Mouse (Mus musculus) midbrain, embryonic 14.5 days (tissue): Measurements from ENCODE around the gene Vps9d1. TPM values are rescaled to one million over a fixed set of nuclear protein-coding genes. Genes with fewer than 3 reads are reported as not detected.
"Not testable (repeated sequence)": the region's sequence is repeated elsewhere in the genome, so short reads cannot be mapped to it uniquely, and the experiment has no call there.

Experiments used
- ATAC-seq: fragments of 200-750 bp; cut with Nextera tagmentation; 2 replicates; pipeline ENCODE4 v1.8.0; 2017; ENCODE audit warnings: moderate number of reproducible peaks, moderate library complexity; ENCODE audit not compliant: low FRiP score, low TSS enrichment
- DNase-seq: peaks from one replicate; pipeline ENCODE4 v3.0.0-alpha.2; 2015
- H3K27ac ChIP-seq: fragments of 300-500 bp; sonication (generic); replicated peaks from 2 replicates; pipeline ENCODE4 v1.5.1; 2014; ENCODE audit warnings: mild to moderate bottlenecking, low read depth, low read length, moderate library complexity
- H3K27me3 ChIP-seq: fragments of 300-500 bp; sonication (generic); 2 replicates; pipeline ENCODE4 v1.6.1; 2014; ENCODE audit warnings: low read length, control low read depth, mixed read lengths; ENCODE audit not compliant: control insufficient read depth, insufficient read depth
- H3K36me3 ChIP-seq: fragments of 300-500 bp; sonication (generic); 2 replicates; pipeline ENCODE4 v1.6.1; 2014; ENCODE audit warnings: low read length, control low read depth; ENCODE audit not compliant: control insufficient read depth, insufficient read depth
- H3K4me1 ChIP-seq: fragments of 300-500 bp; sonication (generic); 2 replicates; pipeline ENCODE4 v1.6.1; 2014; ENCODE audit warnings: mild to moderate bottlenecking, antibody characterized with exemption, low read length, control low read depth; ENCODE audit not compliant: control insufficient read depth, insufficient read depth
- H3K4me2 ChIP-seq: fragments of 300-500 bp; sonication (generic); 2 replicates; pipeline ENCODE4 v1.6.1; 2014; ENCODE audit warnings: mild to moderate bottlenecking, low read length, moderate library complexity
- H3K4me3 ChIP-seq: fragments of 300-500 bp; sonication (generic); replicated peaks from 2 replicates; pipeline ENCODE4 v1.5.1; 2014; ENCODE audit warnings: low read depth, low read length
- H3K9ac ChIP-seq: fragments of 300-500 bp; sonication (generic); replicated peaks from 2 replicates; pipeline ENCODE4 v1.6.1; 2014; ENCODE audit warnings: mild to moderate bottlenecking, low read length, moderate library complexity
- H3K9me3 ChIP-seq: fragments of 300-500 bp; sonication (generic); 2 replicates; pipeline ENCODE4 v1.6.1; 2016; ENCODE audit warnings: low read length, control low read depth, mixed read lengths; ENCODE audit not compliant: control insufficient read depth
- WGBS: fragments of 180-500 bp; shearing (Covaris S2); extraction: QIAGEN DNeasy Blood & Tissue Kit; methylation state at CpG from one replicate; pipeline ENCODE4 v1.1.7; 2014; 5-methylcytosine and 5-hydroxymethylcytosine counted together
- polyA plus RNA-seq: library from polyadenylated mRNA; unstranded; fragments of >200 nt; fragmentation: Nextera tagmentation; extraction: Ambion mirVana; gene quantifications from 2 replicates; pipeline ENCODE4 v1.2.1, GENCODE M21; 2014

Vps9d1 gene
- polyA plus RNA-seq, 1 experiment from 2014 or later = 54.0 TPM

DNA sequence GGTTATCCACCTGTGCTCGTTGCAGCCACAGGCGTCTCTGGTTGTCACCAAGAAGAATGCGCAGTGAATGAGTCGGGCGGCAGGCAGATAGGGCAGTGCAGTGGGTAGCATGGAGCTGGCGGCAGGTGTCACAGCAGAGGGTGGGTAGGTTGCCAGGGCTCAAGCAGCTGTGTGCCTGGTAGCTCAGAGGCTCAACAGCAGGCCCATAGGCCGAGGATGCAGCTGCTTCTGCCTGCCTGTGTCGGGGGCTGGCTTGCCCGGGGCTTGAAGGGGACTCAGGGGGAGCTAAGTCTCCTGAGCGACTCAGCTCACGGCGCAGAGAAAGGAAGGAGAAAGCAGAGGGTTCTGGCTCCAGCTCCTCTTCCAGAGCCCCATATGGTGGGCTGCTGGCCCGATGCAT, 20.8 kb downstream of the Vps9d1 start:
- Histone ChIP-seq H3K9me3 (no peaks in the 10 kb centered on the region), H3K36me3 (peaks cover 10% of the 10 kb centered on the region; the same call in 1 of the 2 replicates), H3K4me2 (no peak overlapping the region), H3K27me3 (no peaks in the 10 kb centered on the region; the same call in none of the 2 replicates), H3K27ac (no peak overlapping the region), H3K4me1 (peaks cover 19% of the 10 kb centered on the region), H3K4me3 (no peak overlapping the region), H3K9ac (no peak overlapping the region)
- no peak for ATAC-seq
- DNase-seq = no peak
- WGBS = 48% methylated on average over 13 of the region's 13 CpGs

DNA sequence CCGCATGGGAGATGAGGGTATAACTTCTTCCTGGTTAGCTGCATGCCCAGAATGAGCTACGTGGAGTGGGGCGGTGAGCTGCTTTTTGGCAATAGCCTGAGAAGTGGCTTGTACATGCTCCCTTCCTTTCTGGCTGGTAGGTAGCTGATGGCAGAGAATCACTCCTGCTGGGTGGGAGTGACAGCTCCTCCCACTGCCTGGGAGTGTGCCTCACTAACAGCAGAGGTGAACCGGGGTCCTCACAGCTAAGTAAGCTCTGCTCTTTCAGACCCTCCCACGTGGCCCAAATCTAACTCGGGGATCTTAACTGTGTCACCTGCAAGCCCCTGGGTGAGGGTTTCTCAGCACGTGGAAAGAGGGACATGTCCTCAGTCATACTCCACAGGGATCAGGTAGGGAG, 21.6 kb downstream of the Vps9d1 start:
- no peak overlapping the region for H3K4me3 ChIP-seq
- H3K4me1 ChIP-seq = peaks cover 19% of the 10 kb centered on the region
- H3K4me2 ChIP-seq = no peak overlapping the region
- no peaks in the 10 kb centered on the region for H3K9me3 ChIP-seq
- 43% methylated on average over 7 of the region's 7 CpGs for WGBS
- H3K36me3 ChIP-seq = peaks cover 16% of the 10 kb centered on the region; the same call in 1 of the 2 replicates
- ATAC-seq (no peak), DNase-seq (no peak)
- H3K9ac ChIP-seq = no peak overlapping the region
- no peak overlapping the region for H3K27ac ChIP-seq
- no peaks in the 10 kb centered on the region; the same call in none of the 2 replicates for H3K27me3 ChIP-seq

DNA sequence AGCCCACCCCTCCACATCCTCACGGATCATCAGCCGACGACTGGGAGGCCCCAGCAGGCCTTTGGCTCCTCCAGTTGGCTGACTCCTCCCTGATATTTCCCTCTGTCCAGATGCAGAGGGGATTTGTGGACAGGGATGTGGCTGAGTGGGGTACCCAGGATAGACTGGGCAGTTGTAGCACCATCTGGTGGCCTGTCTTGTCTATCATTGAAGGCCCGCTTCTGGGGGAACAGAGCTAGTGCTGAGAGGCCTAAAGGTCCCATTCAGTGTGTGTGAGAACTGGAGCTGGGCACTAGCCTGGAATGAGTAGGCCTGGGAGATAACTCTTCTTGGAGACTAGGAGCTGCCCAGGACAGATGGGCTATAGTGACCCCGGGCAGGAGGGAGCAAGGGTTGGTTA, 22.4 kb downstream of the Vps9d1 start:
- Histone ChIP-seq H3K4me3 (no peak overlapping the region), H3K27me3 (no peaks in the 10 kb centered on the region; the same call in none of the 2 replicates), H3K9me3 (no peaks in the 10 kb centered on the region), H3K4me2 (no peak overlapping the region), H3K36me3 (peaks cover 23% of the 10 kb centered on the region), H3K27ac (no peak overlapping the region), H3K9ac (no peak overlapping the region), H3K4me1 (peaks cover 19% of the 10 kb centered on the region)
- WGBS = 48% methylated on average over 5 of the region's 5 CpGs
- DNase-seq (peak; percentile 19), ATAC-seq (no peak)

GRCm38 (mm10) chr8:123230326-123230725, 23.8 kb downstream of the Vps9d1 start:
- DNase-seq, H3K4me2 ChIP-seq, H3K4me3 ChIP-seq, H3K27me3 ChIP-seq, H3K9ac ChIP-seq, H3K27ac ChIP-seq, ATAC-seq, H3K9me3 ChIP-seq, H3K4me1 ChIP-seq: not testable (repeated sequence)
- H3K36me3 ChIP-seq = peaks cover 26% of the 10 kb centered on the region
- WGBS = 93% methylated on average over 10 of the region's 11 CpGs

- peaks cover 9% of the 10 kb centered on the region for H3K4me1 ChIP-seq
- no peaks in the 10 kb centered on the region; the same call in 1 of the 2 replicates for H3K27me3 ChIP-seq
- H3K36me3 ChIP-seq = peaks cover 26% of the 10 kb centered on the region
- ATAC-seq = no peak
- no peaks in the 10 kb centered on the region for H3K9me3 ChIP-seq
- WGBS = 100% methylated on average over 1 of the region's 1 CpGs
- H3K4me3 ChIP-seq = no peak overlapping the region
- H3K4me2 ChIP-seq = no peak overlapping the region
- no peak overlapping the region for H3K9ac ChIP-seq
- DNase-seq = no peak
- no peak overlapping the region for H3K27ac ChIP-seq
Measured at GRCm38 (mm10) chr8:123228416-123228815, 25.7 kb downstream of the Vps9d1 start.

DNA sequence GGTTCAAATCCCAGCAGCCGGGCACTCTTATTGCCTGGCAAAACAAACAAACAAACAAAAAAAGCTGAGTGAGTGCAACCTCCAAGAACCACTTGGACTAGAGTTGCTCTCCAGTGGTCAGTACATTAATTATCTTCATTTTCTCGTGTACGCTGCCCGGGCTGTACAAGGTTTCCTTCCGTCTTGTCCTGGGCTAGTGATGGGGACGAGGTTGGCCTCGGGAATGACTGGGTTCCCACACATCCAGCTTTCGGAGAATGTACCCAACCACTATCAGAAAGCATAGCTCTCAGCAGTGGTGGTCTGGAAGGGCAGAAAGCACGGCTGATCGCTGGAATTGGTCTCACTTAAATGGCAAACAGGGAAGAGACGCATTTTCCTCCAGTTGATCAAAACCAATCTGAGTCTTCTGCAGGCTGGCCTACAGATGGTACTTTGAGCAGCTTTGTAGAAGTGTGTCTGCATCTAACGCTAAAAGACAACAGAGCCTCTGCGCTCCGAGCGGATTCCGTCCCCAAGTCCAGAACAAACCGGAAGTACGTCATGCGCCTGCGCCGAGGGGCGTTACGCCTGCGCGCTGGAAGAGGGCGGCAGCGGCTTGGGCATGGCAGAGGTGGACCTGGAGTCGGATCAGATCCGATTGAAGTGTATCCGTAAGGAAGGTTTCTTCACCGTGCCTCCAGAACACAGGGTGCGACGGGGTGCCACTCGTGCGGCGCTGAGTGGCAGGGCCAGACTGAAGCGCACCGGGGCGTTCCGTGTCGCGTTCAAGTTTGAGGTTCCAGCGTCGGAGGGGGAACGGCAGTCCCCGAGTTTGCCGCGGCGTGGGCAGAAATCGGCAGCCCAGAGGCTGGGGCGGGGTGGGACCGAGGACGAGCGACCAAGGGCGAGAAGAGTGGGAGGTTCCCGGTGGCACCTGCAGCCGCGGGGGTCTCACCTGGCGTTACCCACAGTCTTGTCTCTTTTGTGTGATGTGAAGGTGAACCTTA, 29.6 kb downstream of the Vps9d1 start, which contains the start of gene Cdk10:
Gene Cdk10 (plus strand): TSS at position 565 of the 989 bp plus-strand sequence.
- DNase-seq = peak; percentile 97
- peaks cover 21% of the 10 kb centered on the region for H3K36me3 ChIP-seq
- WGBS = 5% methylated on average over 59 of the region's 59 CpGs
- peak within 1 kb of the TSS; percentile 77 for H3K4me3 ChIP-seq
- ATAC-seq = peak; percentile 86
- peak within 1 kb of the TSS; percentile 80 for H3K9ac ChIP-seq
- no peaks in the 10 kb centered on the region for H3K27me3 ChIP-seq
- peaks cover 9% of the 10 kb centered on the region for H3K4me1 ChIP-seq
- no peaks in the 10 kb centered on the region for H3K9me3 ChIP-seq
- H3K27ac ChIP-seq = peak within 1 kb of the TSS; percentile 84
- peak within 1 kb of the TSS; percentile 97 for H3K4me2 ChIP-seq

- WGBS = 86% methylated on average over 1 of the region's 1 CpGs
- no peak for ATAC-seq
- no peak for DNase-seq
Measured at GRCm38 (mm10) chr8:123220917-123221316, 33.2 kb downstream of the Vps9d1 start.

GRCm38 (mm10) chr8:123215430-123215829, 38.7 kb downstream of the Vps9d1 start:
- Histone ChIP-seq H3K4me2 (no peak overlapping the region), H3K4me1 (peaks cover 16% of the 10 kb centered on the region), H3K4me3 (no peak overlapping the region), H3K27ac (no peak overlapping the region), H3K27me3 (no peaks in the 10 kb centered on the region), H3K9me3 (no peaks in the 10 kb centered on the region), H3K9ac (no peak overlapping the region), H3K36me3 (no peaks in the 10 kb centered on the region)
- DNase-seq (no peak), ATAC-seq (no peak)
- WGBS = 79% methylated on average over 3 of the region's 3 CpGs

More at GRCm38 (mm10) chr8:123220917-123221316, 33.2 kb downstream of the Vps9d1 start:
- no peak overlapping the region for H3K4me2 ChIP-seq
- H3K4me1 ChIP-seq = peaks cover 9% of the 10 kb centered on the region
- H3K27me3 ChIP-seq = no peaks in the 10 kb centered on the region
- no peaks in the 10 kb centered on the region for H3K9me3 ChIP-seq
- H3K4me3 ChIP-seq = no peak overlapping the region
- H3K9ac ChIP-seq = no peak overlapping the region
- no peak overlapping the region for H3K27ac ChIP-seq
- no peaks in the 10 kb centered on the region for H3K36me3 ChIP-seq
